Mouse (Mus musculus) limb, embryonic 14.5 days (tissue): Measurements from ENCODE around the gene Mroh7. TPM values are rescaled to one million over a fixed set of nuclear protein-coding genes. Genes with fewer than 3 reads are reported as not detected.
A peak's percentile ranks its signal among the peaks of the same experiment; 100 is the strongest.

Experiments
- ATAC-seq: fragments of 200-750 bp; cut with Nextera tagmentation; 2 replicates; pipeline ENCODE4 v1.8.0; 2017; ENCODE audit warnings: low read depth, moderate number of reproducible peaks, moderate TSS enrichment; ENCODE audit not compliant: low FRiP score
- DNase-seq: peaks from one replicate; pipeline ENCODE4 v3.0.0-alpha.2; 2015; ENCODE audit warnings: low spot score
- H3K27ac ChIP-seq: fragments of 300-500 bp; sonication (generic); replicated peaks from 2 replicates; pipeline ENCODE4 v1.5.1; 2014; ENCODE audit warnings: low read depth, mild to moderate bottlenecking, low read length, moderate library complexity, mixed read lengths
- H3K27me3 ChIP-seq: fragments of 300-500 bp; sonication (generic); 2 replicates; pipeline ENCODE4 v1.6.1; 2014; ENCODE audit warnings: low read length, mixed read lengths; ENCODE audit not compliant: control insufficient read depth, insufficient read depth
- H3K36me3 ChIP-seq: fragments of 300-500 bp; sonication (generic); 2 replicates; pipeline ENCODE4 v1.6.1; 2014; ENCODE audit warnings: mild to moderate bottlenecking, low read length, moderate library complexity, mixed read lengths; ENCODE audit not compliant: control insufficient read depth, insufficient read depth
- H3K4me1 ChIP-seq: fragments of 300-500 bp; sonication (generic); 2 replicates; pipeline ENCODE4 v1.6.1; 2014; ENCODE audit warnings: antibody characterized with exemption, low read length, mixed read lengths; ENCODE audit not compliant: control insufficient read depth, insufficient read depth
- H3K4me2 ChIP-seq: fragments of 300-500 bp; sonication (generic); replicated peaks from 2 replicates; pipeline ENCODE4 v1.6.1; 2014; ENCODE audit warnings: low read depth, mild to moderate bottlenecking, low read length, moderate library complexity; ENCODE audit not compliant: severe bottlenecking
- H3K4me3 ChIP-seq: fragments of 300-500 bp; sonication (generic); replicated peaks from 2 replicates; pipeline ENCODE4 v1.5.1; 2014; ENCODE audit warnings: low read length
- H3K9ac ChIP-seq: fragments of 300-500 bp; sonication (generic); 2 replicates; pipeline ENCODE4 v1.6.1; 2014; ENCODE audit warnings: mild to moderate bottlenecking, low read depth, low read length, moderate library complexity; ENCODE audit not compliant: severe bottlenecking
- H3K9me3 ChIP-seq: fragments of 300-500 bp; sonication (generic); 2 replicates; pipeline ENCODE4 v1.6.1; 2016; ENCODE audit warnings: low read length; ENCODE audit not compliant: control insufficient read depth
- POLR2A ChIP-seq: fragments of 200-500 bp; IDR thresholded peaks from 2 replicates; pipeline ENCODE4 v1.8.0; 2012; ENCODE audit warnings: inconsistent platforms, mild to moderate bottlenecking, moderate library complexity, borderline replicate concordance; ENCODE audit not compliant: insufficient read depth, insufficient read length; ENCODE audit errors: extremely low read depth
- WGBS: fragments of 180-500 bp; shearing (Covaris S2); extraction: QIAGEN DNeasy Blood & Tissue Kit; methylation state at CpG from one replicate; pipeline ENCODE4 v1.1.7; 2014; 5-methylcytosine and 5-hydroxymethylcytosine counted together
- polyA plus RNA-seq, 2 experiments: library from polyadenylated mRNA; depleted of rRNA in 1 of 2; stranded (reverse) in 1 of 2; unstranded in 1 of 2; fragments of >200 nt; fragmentation: Nextera tagmentation in 1 of 2; extraction: Ambion mirVana in 1 of 2; gene quantifications; 2 replicates each; pipeline versions ENCODE4 v1.2.1 to v1.2.3; 2012 to 2014

Gene Mroh7
- polyA plus RNA-seq, 2 experiments = 0.63 to 2.8 TPM

DNA sequence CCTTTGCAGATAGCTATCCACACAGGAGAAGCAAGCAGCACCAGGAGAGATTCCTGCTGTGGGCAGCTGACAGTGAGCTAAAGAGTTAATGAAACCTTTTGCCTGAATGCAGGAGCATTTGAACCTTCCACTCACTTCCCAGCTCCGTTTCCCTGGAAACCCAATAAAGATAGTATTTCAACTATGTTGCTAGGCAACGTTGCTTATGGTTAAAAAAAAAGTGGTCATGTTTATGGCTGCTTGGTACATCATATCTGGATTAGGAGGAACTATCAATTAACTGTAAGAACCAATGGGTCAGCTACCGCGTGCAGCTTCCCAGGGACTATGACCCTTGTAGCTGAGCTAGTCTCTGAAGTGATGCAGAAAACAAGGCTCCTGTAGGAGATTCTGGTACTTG lies 29.9 kb downstream of the Mroh7 start:
- WGBS = 16% methylated on average over 4 of the region's 4 CpGs
- H3K9ac ChIP-seq = peak overlapping the region; percentile 34

DNA sequence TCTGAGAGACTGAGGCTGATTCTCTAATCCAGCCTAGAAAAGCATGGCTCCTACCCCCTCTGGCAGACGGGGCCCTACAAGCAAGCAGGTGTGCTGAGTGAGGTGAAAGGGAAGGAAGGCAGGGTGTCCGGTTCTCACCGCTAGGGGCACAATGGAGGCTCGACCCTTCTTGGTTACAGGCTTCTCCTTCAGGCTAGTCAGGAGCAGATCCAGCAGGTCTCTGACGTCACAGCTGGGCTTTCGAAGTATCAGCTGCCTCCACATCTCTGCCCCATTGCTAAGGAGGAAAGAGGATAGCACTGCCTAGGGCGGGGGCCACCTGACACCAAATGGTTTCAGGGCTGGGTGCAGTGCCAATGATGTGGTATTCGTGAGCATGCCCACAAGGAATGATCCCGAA lies 30.7 kb downstream of the Mroh7 start:
- WGBS = 15% methylated on average over 9 of the region's 9 CpGs
- no peak overlapping the region for H3K4me2 ChIP-seq
- H3K9ac ChIP-seq = no peak overlapping the region
- H3K4me1 ChIP-seq = peaks cover 12% of the 10 kb centered on the region
- no peak overlapping the region for H3K27ac ChIP-seq
- no peaks in the 10 kb centered on the region for H3K27me3 ChIP-seq
- H3K9me3 ChIP-seq = no peaks in the 10 kb centered on the region
- DNase-seq = peak; percentile 42
- no peak overlapping the region for H3K4me3 ChIP-seq
- H3K36me3 ChIP-seq = no peaks in the 10 kb centered on the region
- no peak; the same call in 1 of the 2 replicates for ATAC-seq
- no peak for TF ChIP-seq POLR2A

More for the DNA sequence above, 29.9 kb downstream of the Mroh7 start:
- Histone ChIP-seq H3K36me3 (no peaks in the 10 kb centered on the region), H3K4me2 (peak overlapping the region; percentile 26), H3K27ac (no peak overlapping the region), H3K4me1 (peaks cover 12% of the 10 kb centered on the region), H3K4me3 (no peak overlapping the region), H3K9me3 (no peaks in the 10 kb centered on the region), H3K27me3 (no peaks in the 10 kb centered on the region)
- DNase-seq = peak; percentile 55
- no peak for TF ChIP-seq POLR2A
- peak; percentile 60; the same call in 1 of the 2 replicates for ATAC-seq

DNA sequence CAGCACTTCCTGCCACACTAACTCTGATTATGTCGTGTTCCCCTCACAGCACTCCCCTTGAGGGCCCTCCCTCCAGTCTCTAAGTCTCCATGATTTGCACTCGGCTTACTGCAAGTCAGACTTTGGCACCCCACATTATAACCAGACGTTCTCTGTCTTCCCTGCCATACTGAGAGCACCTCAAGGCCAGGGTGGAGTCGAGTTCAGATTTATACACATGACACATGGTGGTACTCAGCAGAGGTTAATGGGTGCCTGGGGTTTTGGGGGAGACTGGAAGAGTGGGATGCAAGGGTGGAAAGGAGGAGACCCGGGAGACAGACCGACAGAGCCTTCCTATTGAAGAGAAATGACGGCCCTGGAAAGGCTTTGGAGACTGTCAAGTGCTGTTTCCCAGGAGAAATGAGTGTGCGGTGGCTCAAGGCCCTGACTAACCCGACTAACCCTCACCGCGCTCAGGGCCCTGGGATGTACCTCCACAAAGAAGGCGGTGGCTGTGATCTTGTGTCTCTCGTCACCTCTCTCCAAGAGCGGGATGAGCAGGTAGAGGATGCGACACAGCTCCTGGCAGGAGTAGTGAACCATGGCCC lies 36.8 kb downstream of the Mroh7 start:
- TF ChIP-seq POLR2A = no peak

DNA sequence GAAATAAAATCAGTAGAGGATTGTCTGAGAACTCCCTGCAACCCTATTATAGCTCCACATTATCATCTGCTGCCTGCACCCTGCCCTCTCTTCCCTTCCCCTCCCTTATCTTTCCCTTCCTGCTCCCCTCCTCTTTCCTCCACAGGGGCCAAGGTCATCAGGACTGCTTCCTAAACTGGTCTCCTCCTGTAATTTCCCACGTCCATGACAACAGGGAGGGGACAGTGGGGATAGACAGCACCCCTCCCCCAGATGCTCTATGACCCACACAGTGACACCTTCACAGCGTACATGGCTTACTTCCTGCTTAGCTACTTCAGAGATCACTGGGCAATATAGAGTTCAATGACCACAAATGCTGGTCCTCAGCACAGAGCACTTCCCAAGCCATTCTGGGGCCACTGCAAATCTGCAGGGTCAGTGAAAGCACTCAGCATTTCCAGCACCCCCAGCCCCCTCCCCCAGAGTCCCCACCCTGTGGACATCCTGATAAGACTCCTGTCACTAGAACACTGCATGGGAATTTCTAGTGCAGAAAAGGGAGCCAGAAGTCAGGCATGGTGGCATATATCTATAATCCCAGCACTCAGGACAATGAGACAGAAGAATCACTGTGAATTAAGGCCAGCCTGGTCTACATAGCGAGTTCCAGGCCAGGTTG lies 42.0 kb downstream of the Mroh7 start:
- ATAC-seq (no peak), DNase-seq (no peak)
- no peak for TF ChIP-seq POLR2A
- 43% methylated on average over 3 of the region's 3 CpGs for WGBS
- Histone ChIP-seq H3K9ac (no peak overlapping the region), H3K27ac (no peak overlapping the region), H3K4me3 (no peak overlapping the region), H3K36me3 (no peaks in the 10 kb centered on the region), H3K27me3 (no peaks in the 10 kb centered on the region), H3K4me2 (no peak overlapping the region), H3K4me1 (no peaks in the 10 kb centered on the region), H3K9me3 (no peaks in the 10 kb centered on the region)

More for the DNA sequence above, 36.8 kb downstream of the Mroh7 start:
- Histone ChIP-seq H3K9me3 (no peaks in the 10 kb centered on the region), H3K4me1 (no peaks in the 10 kb centered on the region), H3K27me3 (no peaks in the 10 kb centered on the region), H3K36me3 (no peaks in the 10 kb centered on the region), H3K27ac (no peak overlapping the region), H3K9ac (no peak overlapping the region), H3K4me2 (no peak overlapping the region), H3K4me3 (no peak overlapping the region)
- DNase-seq (no peak), ATAC-seq (no peak)
- WGBS = 81% methylated on average over 15 of the region's 15 CpGs

DNA sequence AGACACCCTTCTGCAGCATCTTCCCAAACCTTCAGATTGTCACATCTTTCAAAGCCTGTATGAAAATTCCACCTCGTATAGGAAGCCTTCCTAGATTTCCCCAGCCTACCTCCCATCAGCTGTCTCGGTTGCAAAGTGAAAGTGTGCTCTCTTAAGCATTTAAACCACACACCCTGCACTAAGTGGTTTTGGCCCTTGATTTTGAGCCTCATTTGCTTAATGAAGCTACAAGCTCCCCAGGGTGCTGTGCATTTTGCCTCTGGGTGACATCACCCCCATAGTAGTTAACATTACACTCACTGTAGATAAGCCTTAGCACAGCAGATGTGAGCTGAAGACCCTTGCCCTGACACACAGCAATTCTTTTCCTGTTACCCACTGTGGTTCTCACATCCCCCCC lies 49.8 kb downstream of the Mroh7 start:
- no peak overlapping the region for H3K27ac ChIP-seq
- H3K4me3 ChIP-seq = no peak overlapping the region
- H3K4me2 ChIP-seq = no peak overlapping the region
- peaks cover 12% of the 10 kb centered on the region for H3K36me3 ChIP-seq
- H3K9ac ChIP-seq = no peak overlapping the region
- ATAC-seq = no peak
- TF ChIP-seq POLR2A = no peak
- H3K9me3 ChIP-seq = no peaks in the 10 kb centered on the region
- 58% methylated on average over 2 of the region's 2 CpGs for WGBS
- no peak for DNase-seq
- no peaks in the 10 kb centered on the region for H3K27me3 ChIP-seq
- peaks cover 7% of the 10 kb centered on the region for H3K4me1 ChIP-seq
